Mouse (Mus musculus): ENCODE data around the gene Decr2. TPM values are rescaled to one million over a fixed set of nuclear protein-coding genes. Genes with fewer than 3 reads are reported as not detected.
"Not testable (repeated sequence)": the region's sequence is repeated elsewhere in the genome, so short reads cannot be mapped to it uniquely, and the experiment has no call there.

The Decr2 gene
- polyA plus RNA-seq, 1 experiment from 2014 or later, result 51.5 TPM

DNA sequence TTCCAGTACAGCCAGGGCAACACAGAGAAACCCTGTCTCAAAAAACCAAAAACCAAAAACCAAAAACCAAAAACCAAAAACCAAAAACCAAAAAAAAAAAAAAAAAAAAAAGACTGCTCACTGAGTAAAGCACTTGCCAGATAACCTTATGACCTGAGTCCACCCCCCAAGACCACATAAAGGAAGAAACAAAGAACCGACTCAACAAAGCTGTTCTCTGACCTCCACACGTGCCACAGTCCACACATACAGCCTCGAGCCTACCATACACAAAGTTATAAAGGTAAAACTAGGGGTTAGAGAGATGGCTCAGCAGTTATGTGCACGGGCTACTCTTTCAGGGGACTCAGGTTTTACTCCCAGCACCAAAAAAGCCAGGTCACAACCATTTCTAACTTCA is 37.4 kb downstream of the Decr2 start:
- Histone ChIP-seq H3K27ac (ENCODE audit: low read length) (no peak overlapping the region), H3K9ac (ENCODE audit: low read depth, low read length) (no peak overlapping the region), H3K4me3 (ENCODE audit: low read length) (no peak overlapping the region), H3K9me3 (ENCODE audit: control insufficient read depth, low read length) (no peaks in the 10 kb centered on the region), H3K27me3 (replicated peaks; ENCODE audit: control insufficient read depth, insufficient read depth, low read length) (no peaks in the 10 kb centered on the region), H3K36me3 (ENCODE audit: control insufficient read depth, insufficient read depth, low read length) (no peaks in the 10 kb centered on the region), H3K4me2 (ENCODE audit: low read depth, low read length) (no peak overlapping the region), H3K4me1 (ENCODE audit: control insufficient read depth, insufficient read depth, low read length) (no peaks in the 10 kb centered on the region)
- 78% methylated on average over 4 of the region's 4 CpGs for WGBS
- ATAC-seq, result no peak

DNA sequence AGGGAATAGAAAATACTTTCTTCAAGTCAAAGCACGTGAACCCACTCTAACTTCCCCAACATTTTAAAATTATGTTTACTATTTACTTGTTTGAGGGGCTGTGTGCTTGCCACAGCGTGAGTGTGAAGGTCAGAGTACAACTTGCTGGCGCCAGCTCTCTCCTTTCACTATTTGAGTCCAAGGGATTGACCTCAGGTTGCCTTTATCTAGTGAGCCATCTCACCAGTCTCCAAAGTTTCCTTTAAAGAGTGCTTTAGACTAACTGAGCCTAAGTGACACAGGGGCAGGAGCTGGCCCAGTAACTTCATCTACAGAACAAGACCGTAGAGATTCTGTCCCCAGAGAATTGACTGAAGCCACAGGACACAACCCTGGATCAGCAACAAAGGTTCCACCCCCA is 38.1 kb downstream of the Decr2 start:
- no peaks in the 10 kb centered on the region for H3K36me3 ChIP-seq (ENCODE audit: control insufficient read depth, insufficient read depth, low read length)
- H3K4me2 ChIP-seq (ENCODE audit: low read depth, low read length), result no peak overlapping the region
- WGBS, result 88% methylated on average over 4 of the region's 4 CpGs
- H3K27me3 ChIP-seq (replicated peaks; ENCODE audit: control insufficient read depth, insufficient read depth, low read length), result no peaks in the 10 kb centered on the region
- no peaks in the 10 kb centered on the region for H3K4me1 ChIP-seq (ENCODE audit: control insufficient read depth, insufficient read depth, low read length)
- H3K4me3 ChIP-seq (ENCODE audit: low read length), result no peak overlapping the region
- no peak overlapping the region for H3K9ac ChIP-seq (ENCODE audit: low read depth, low read length)
- no peak for ATAC-seq
- no peaks in the 10 kb centered on the region for H3K9me3 ChIP-seq (ENCODE audit: control insufficient read depth, low read length)
- H3K27ac ChIP-seq (ENCODE audit: low read length), result no peak overlapping the region

GRCm38 (mm10) chr17:26048118-26048517 is 42.0 kb downstream of the Decr2 start:
- no peak for ATAC-seq
- WGBS, result 89% methylated on average over 8 of the region's 8 CpGs

DNA sequence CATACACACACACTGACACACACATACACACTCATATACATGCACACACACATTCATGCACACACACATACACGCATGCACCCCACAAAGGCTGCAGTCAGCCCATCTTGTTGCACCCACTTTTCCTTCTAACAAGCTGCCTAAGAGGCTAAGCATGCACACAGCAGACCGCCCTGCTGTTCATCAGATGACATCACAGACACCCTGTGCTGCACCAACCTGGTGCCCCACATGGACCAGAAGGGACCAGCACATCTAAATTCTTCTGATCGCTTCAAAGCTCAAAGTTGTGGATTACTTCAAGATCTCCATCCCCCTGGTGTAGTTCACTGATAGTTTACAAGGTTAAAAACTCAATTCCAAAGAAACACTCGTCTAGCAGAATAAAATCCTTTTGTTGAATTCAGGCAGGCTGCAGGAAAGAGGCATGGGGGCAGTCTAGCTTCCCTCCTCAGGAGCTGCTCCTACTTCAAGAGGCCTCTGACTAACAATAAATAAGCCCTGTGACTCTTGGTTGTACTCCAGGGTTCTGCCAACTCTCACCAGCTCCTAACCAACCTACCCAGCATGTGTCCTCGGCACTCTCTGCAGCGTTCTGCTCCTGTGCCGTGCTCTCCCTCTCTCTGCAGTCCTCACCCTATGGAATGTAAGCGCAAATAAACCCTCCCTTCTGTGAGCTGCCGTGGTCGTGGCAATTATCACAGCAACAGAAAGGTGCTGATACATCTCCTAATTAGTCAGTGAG is 43.7 kb downstream of the Decr2 start:
- Histone ChIP-seq H3K4me1 (ENCODE audit: control insufficient read depth, insufficient read depth, low read length) (0 out of 2 replicates have a peak, but pooled peaks cover 2% of the 10 kb centered on the region), H3K27me3 (replicated peaks; ENCODE audit: control insufficient read depth, insufficient read depth, low read length) (no peaks in the 10 kb centered on the region), H3K4me3 (ENCODE audit: low read length) (no peak overlapping the region), H3K4me2 (ENCODE audit: low read depth, low read length) (no peak overlapping the region), H3K36me3 (ENCODE audit: control insufficient read depth, insufficient read depth, low read length) (no peaks in the 10 kb centered on the region), H3K27ac (ENCODE audit: low read length) (no peak overlapping the region), H3K9me3 (ENCODE audit: control insufficient read depth, low read length) (no peaks in the 10 kb centered on the region), H3K9ac (ENCODE audit: low read depth, low read length) (no peak overlapping the region)
- ATAC-seq, result no peak
- WGBS, result 46% methylated on average over 10 of the region's 10 CpGs

More at GRCm38 (mm10) chr17:26048118-26048517, 42.0 kb downstream of the Decr2 start:
- H3K36me3 ChIP-seq (ENCODE audit: control insufficient read depth, insufficient read depth, low read length), result no peaks in the 10 kb centered on the region
- H3K4me3 ChIP-seq (ENCODE audit: low read length), result no peak overlapping the region
- H3K4me2 ChIP-seq (ENCODE audit: low read depth, low read length), result no peak overlapping the region
- H3K9ac ChIP-seq (ENCODE audit: low read depth, low read length), result no peak overlapping the region
- H3K27ac ChIP-seq (ENCODE audit: low read length), result no peak overlapping the region
- H3K9me3 ChIP-seq (ENCODE audit: control insufficient read depth, low read length), result no peaks in the 10 kb centered on the region
- H3K27me3 ChIP-seq (replicated peaks; ENCODE audit: control insufficient read depth, insufficient read depth, low read length), result no peaks in the 10 kb centered on the region
- 0 out of 2 replicates have a peak, but pooled peaks cover 2% of the 10 kb centered on the region for H3K4me1 ChIP-seq (ENCODE audit: control insufficient read depth, insufficient read depth, low read length)

- WGBS, result 62% methylated on average over 4 of the region's 4 CpGs
- no peak overlapping the region for H3K9ac ChIP-seq (ENCODE audit: low read depth, low read length)
- H3K4me2 ChIP-seq (ENCODE audit: low read depth, low read length), result no peak overlapping the region
- no peaks in the 10 kb centered on the region for H3K27me3 ChIP-seq (replicated peaks; ENCODE audit: control insufficient read depth, insufficient read depth, low read length)
- ATAC-seq, result no peak
- H3K27ac ChIP-seq (ENCODE audit: low read length), result no peak overlapping the region
- no peak overlapping the region for H3K4me3 ChIP-seq (ENCODE audit: low read length)
- H3K4me1 ChIP-seq (ENCODE audit: control insufficient read depth, insufficient read depth, low read length), result 0 out of 2 replicates have a peak, but pooled peaks cover 2% of the 10 kb centered on the region
- no peaks in the 10 kb centered on the region for H3K9me3 ChIP-seq (ENCODE audit: control insufficient read depth, low read length)
- no peaks in the 10 kb centered on the region for H3K36me3 ChIP-seq (ENCODE audit: control insufficient read depth, insufficient read depth, low read length)
Measured at GRCm38 (mm10) chr17:26045285-26045684, 44.9 kb downstream of the Decr2 start.

GRCm38 (mm10) chr17:26043249-26043636 is 46.9 kb downstream of the Decr2 start:
- no peak for ATAC-seq
- no peaks in the 10 kb centered on the region for H3K27me3 ChIP-seq (replicated peaks; ENCODE audit: control insufficient read depth, insufficient read depth, low read length)
- H3K9me3 ChIP-seq (ENCODE audit: control insufficient read depth, low read length), result no peaks in the 10 kb centered on the region
- H3K36me3 ChIP-seq (ENCODE audit: control insufficient read depth, insufficient read depth, low read length), result no peaks in the 10 kb centered on the region
- 0 out of 2 replicates have a peak overlapping the region, but pooled peaks have one; percentile 1 for H3K27ac ChIP-seq (ENCODE audit: low read length)
- WGBS, result 53% methylated on average over 5 of the region's 5 CpGs
- no peak overlapping the region for H3K9ac ChIP-seq (ENCODE audit: low read depth, low read length)
- no peak overlapping the region for H3K4me2 ChIP-seq (ENCODE audit: low read depth, low read length)
- H3K4me1 ChIP-seq (ENCODE audit: control insufficient read depth, insufficient read depth, low read length), result 0 out of 2 replicates have a peak, but pooled peaks cover 2% of the 10 kb centered on the region
- no peak overlapping the region for H3K4me3 ChIP-seq (ENCODE audit: low read length)

GRCm38 (mm10) chr17:26042599-26043248 is 47.4 kb downstream of the Decr2 start:
- no peak for ATAC-seq
- Histone ChIP-seq H3K9me3 (ENCODE audit: control insufficient read depth, low read length) (no peaks in the 10 kb centered on the region), H3K27ac (ENCODE audit: low read length) (0 out of 2 replicates have a peak overlapping the region, but pooled peaks have one; percentile 1), H3K4me2 (ENCODE audit: low read depth, low read length) (no peak overlapping the region), H3K4me1 (ENCODE audit: control insufficient read depth, insufficient read depth, low read length) (0 out of 2 replicates have a peak, but pooled peaks cover 2% of the 10 kb centered on the region), H3K9ac (ENCODE audit: low read depth, low read length) (no peak overlapping the region), H3K4me3 (ENCODE audit: low read length) (no peak overlapping the region), H3K36me3 (ENCODE audit: control insufficient read depth, insufficient read depth, low read length) (no peaks in the 10 kb centered on the region), H3K27me3 (replicated peaks; ENCODE audit: control insufficient read depth, insufficient read depth, low read length) (no peaks in the 10 kb centered on the region)
- 83% methylated on average over 13 of the region's 13 CpGs for WGBS

DNA sequence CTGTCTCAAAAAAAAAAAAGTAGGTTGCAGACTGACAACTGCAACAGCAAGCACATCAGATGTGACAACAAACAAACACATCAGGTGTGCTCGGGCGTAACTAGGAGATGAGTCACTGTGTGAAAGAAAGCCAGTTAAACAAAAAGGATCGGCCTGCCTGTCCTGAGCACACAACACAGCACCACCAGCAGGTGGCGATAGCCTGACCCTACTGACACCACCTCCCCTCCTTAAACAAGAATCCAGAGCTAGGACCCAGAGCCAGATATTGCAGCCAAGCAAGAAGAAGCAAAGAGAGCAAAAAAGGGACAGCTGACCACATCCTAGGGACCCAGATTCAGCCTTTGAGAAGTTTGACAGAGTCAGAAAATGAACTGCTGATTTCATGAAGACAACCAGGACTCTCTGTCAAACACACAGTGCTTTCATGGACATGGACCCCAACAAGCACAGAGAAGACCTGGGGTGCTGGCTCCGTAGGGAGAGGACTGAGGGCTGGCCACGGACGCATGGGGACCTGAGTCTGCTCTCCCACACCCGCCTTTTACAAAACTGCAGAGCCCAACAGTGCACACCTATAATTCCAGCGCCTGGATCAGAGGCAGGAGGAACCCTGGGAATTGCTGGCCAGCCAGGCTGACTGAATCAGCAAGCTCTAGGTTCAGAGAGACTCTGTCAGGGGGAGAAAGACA is 48.9 kb downstream of the Decr2 start:
- Histone ChIP-seq H3K27me3 (replicated peaks; ENCODE audit: control insufficient read depth, insufficient read depth, low read length) (no peaks in the 10 kb centered on the region), H3K4me3 (ENCODE audit: low read length) (no peak overlapping the region), H3K9me3 (ENCODE audit: control insufficient read depth, low read length) (no peaks in the 10 kb centered on the region), H3K4me1 (ENCODE audit: control insufficient read depth, insufficient read depth, low read length) (no peaks in the 10 kb centered on the region), H3K36me3 (ENCODE audit: control insufficient read depth, insufficient read depth, low read length) (no peaks in the 10 kb centered on the region), H3K9ac (ENCODE audit: low read depth, low read length) (no peak overlapping the region; the same call in 1 of the 2 replicates), H3K4me2 (ENCODE audit: low read depth, low read length) (no peak overlapping the region), H3K27ac (ENCODE audit: low read length) (no peak overlapping the region)
- 40% methylated on average over 9 of the region's 9 CpGs for WGBS
- peak; percentile 65 for ATAC-seq

- not testable (repeated sequence) for H3K27me3 ChIP-seq (replicated peaks; ENCODE audit: control insufficient read depth, insufficient read depth, low read length); H3K9ac ChIP-seq (ENCODE audit: low read depth, low read length); H3K4me3 ChIP-seq (ENCODE audit: low read length); H3K36me3 ChIP-seq (ENCODE audit: control insufficient read depth, insufficient read depth, low read length); ATAC-seq; H3K27ac ChIP-seq (ENCODE audit: low read length); H3K9me3 ChIP-seq (ENCODE audit: control insufficient read depth, low read length); H3K4me1 ChIP-seq (ENCODE audit: control insufficient read depth, insufficient read depth, low read length); H3K4me2 ChIP-seq (ENCODE audit: low read depth, low read length)
- WGBS, result 85% methylated on average over 8 of the region's 8 CpGs
Measured at GRCm38 (mm10) chr17:26040711-26041110, 49.4 kb downstream of the Decr2 start.

Data from intestine, embryonic 16.5 days (tissue).